Mouse (Mus musculus): ENCODE measurements around the gene Runx1.

DNA sequence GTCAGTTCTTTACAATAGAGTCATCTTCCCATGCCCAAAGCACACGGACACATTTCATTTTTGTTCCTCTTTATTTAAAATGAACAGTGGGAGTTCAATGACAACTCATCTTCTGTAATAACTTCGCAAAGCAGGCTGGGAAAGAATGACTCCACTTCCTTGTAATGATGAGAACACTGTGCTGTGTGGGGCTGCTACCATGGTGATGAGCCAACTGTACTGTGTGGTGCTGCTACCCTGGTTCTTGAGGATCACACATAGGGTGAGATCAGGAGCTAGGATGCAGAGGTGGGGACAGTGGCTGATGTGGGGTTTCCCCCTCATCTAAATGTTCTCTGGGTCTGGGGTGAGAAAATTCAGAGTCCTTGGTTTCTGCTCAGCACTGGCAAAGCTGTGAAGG, 38.2 kb upstream of the Runx1 start:
- no peak for TF ChIP-seq CTCF (IDR thresholded peaks at IDR 0.05; ENCODE audit: control insufficient read depth, insufficient read depth, insufficient replicate concordance, low read depth, low read length)
- no peak for TF ChIP-seq POLR2A (IDR thresholded peaks at IDR 0.05; ENCODE audit: control insufficient read depth, low read depth, low read length)
